Mouse (Mus musculus) intestine, embryonic 16.5 days (tissue): ENCODE measurements at regions not wholly inside any gene's neighbourhood (a gene's known extent, or its start where the extent isn't known, plus 50 kb on each side); places are given as distances from the start of the nearest gene placed in this dataset.

Experiments used
- ATAC-seq: fragments of 200-750 bp; cut with Nextera tagmentation; 2 replicates; pipeline ENCODE4 v1.8.0; 2017; ENCODE audit warnings: moderate TSS enrichment, moderate library complexity
- H3K27ac ChIP-seq: fragments of 300-500 bp; sonication (generic); 2 replicates; pipeline ENCODE4 v1.5.1; 2014; ENCODE audit warnings: mild to moderate bottlenecking, low read length
- H3K27me3 ChIP-seq: fragments of 300-500 bp; sonication (generic); replicated peaks from 2 replicates; pipeline ENCODE4 v1.6.1; 2014; ENCODE audit warnings: low read length, control low read depth, mixed read lengths; ENCODE audit not compliant: control insufficient read depth, insufficient read depth
- H3K36me3 ChIP-seq: fragments of 300-500 bp; sonication (generic); 2 replicates; pipeline ENCODE4 v1.6.1; 2014; ENCODE audit warnings: low read length, control low read depth; ENCODE audit not compliant: control insufficient read depth, insufficient read depth
- H3K4me1 ChIP-seq: fragments of 300-500 bp; sonication (generic); 2 replicates; pipeline ENCODE4 v1.6.1; 2014; ENCODE audit warnings: low read length, control low read depth, mixed read lengths; ENCODE audit not compliant: control insufficient read depth, insufficient read depth
- H3K4me2 ChIP-seq: fragments of 300-500 bp; sonication (generic); 2 replicates; pipeline ENCODE4 v1.6.1; 2014; ENCODE audit warnings: low read depth, low read length, control low read depth
- H3K4me3 ChIP-seq: fragments of 300-500 bp; sonication (generic); 2 replicates; pipeline ENCODE4 v1.5.1; 2014; ENCODE audit warnings: mild to moderate bottlenecking, low read length
- H3K9ac ChIP-seq: fragments of 300-500 bp; sonication (generic); 2 replicates; pipeline ENCODE4 v1.6.1; 2014; ENCODE audit warnings: low read depth, low read length
- H3K9me3 ChIP-seq: fragments of 300-500 bp; sonication (generic); 2 replicates; pipeline ENCODE4 v1.6.1; 2016; ENCODE audit warnings: low read length, control low read depth; ENCODE audit not compliant: control insufficient read depth
- WGBS: fragments of 180-500 bp; shearing (Covaris S2); extraction: QIAGEN DNeasy Blood & Tissue Kit; methylation state at CpG from one replicate; pipeline ENCODE4 v1.1.7; 2014; 5-methylcytosine and 5-hydroxymethylcytosine counted together

GRCm38 (mm10) chr3:58320812-58321211 is 93.7 kb upstream of the Tsc22d2 start:
- H3K36me3 ChIP-seq, result no peaks in the 10 kb centered on the region
- ATAC-seq, result no peak
- H3K4me1 ChIP-seq, result no peaks in the 10 kb centered on the region

GRCm38 (mm10) chr3:58322322-58322721 is 92.2 kb upstream of the Tsc22d2 start:
- Histone ChIP-seq H3K36me3 (no peaks in the 10 kb centered on the region), H3K4me2 (no peak overlapping the region), H3K9ac (no peak overlapping the region), H3K27ac (no peak overlapping the region), H3K4me3 (no peak overlapping the region), H3K4me1 (no peaks in the 10 kb centered on the region), H3K9me3 (no peaks in the 10 kb centered on the region), H3K27me3 (no peaks in the 10 kb centered on the region)
- 95% methylated on average over 1 of the region's 1 CpGs for WGBS
- ATAC-seq, result no peak

More at GRCm38 (mm10) chr3:58320812-58321211, 93.7 kb upstream of the Tsc22d2 start:
- H3K4me2 ChIP-seq, result no peak overlapping the region
- WGBS, result 50% methylated on average over 4 of the region's 4 CpGs
- H3K9me3 ChIP-seq, result no peaks in the 10 kb centered on the region
- H3K4me3 ChIP-seq, result no peak overlapping the region
- H3K27me3 ChIP-seq, result no peaks in the 10 kb centered on the region
- no peak overlapping the region for H3K9ac ChIP-seq
- H3K27ac ChIP-seq, result no peak overlapping the region

GRCm38 (mm10) chr3:58327721-58328120 is 86.8 kb upstream of the Tsc22d2 start:
- no peak overlapping the region for H3K27ac ChIP-seq
- no peak overlapping the region for H3K4me2 ChIP-seq
- H3K27me3 ChIP-seq, result no peaks in the 10 kb centered on the region
- H3K9ac ChIP-seq, result no peak overlapping the region
- no peaks in the 10 kb centered on the region for H3K36me3 ChIP-seq
- no peaks in the 10 kb centered on the region for H3K4me1 ChIP-seq
- no peak for ATAC-seq
- WGBS, result 79% methylated on average over 2 of the region's 2 CpGs
- no peaks in the 10 kb centered on the region for H3K9me3 ChIP-seq
- no peak overlapping the region for H3K4me3 ChIP-seq

- H3K4me3 ChIP-seq, result no peak overlapping the region
- H3K4me1 ChIP-seq, result no peaks in the 10 kb centered on the region
- H3K27ac ChIP-seq, result no peak overlapping the region
- H3K4me2 ChIP-seq, result no peak overlapping the region
- WGBS, result 63% methylated on average over 2 of the region's 2 CpGs
- H3K9ac ChIP-seq, result no peak overlapping the region
- H3K36me3 ChIP-seq, result no peaks in the 10 kb centered on the region
- no peaks in the 10 kb centered on the region for H3K27me3 ChIP-seq
- ATAC-seq, result peak; percentile 74
- no peaks in the 10 kb centered on the region for H3K9me3 ChIP-seq
Measured at GRCm38 (mm10) chr3:58330186-58330585, 84.3 kb upstream of the Tsc22d2 start.

- no peaks in the 10 kb centered on the region for H3K27me3 ChIP-seq
- peak; percentile 58 for ATAC-seq
- no peaks in the 10 kb centered on the region for H3K9me3 ChIP-seq
- 0 out of 2 replicates have a peak overlapping the region, but pooled peaks have one; percentile 0 for H3K9ac ChIP-seq
- H3K27ac ChIP-seq, result no peak overlapping the region
- no peaks in the 10 kb centered on the region for H3K36me3 ChIP-seq
- peak overlapping the region; percentile 22; the same call in 1 of the 2 replicates for H3K4me2 ChIP-seq
- 35% methylated on average over 7 of the region's 7 CpGs for WGBS
- H3K4me1 ChIP-seq, result no peaks in the 10 kb centered on the region
- H3K4me3 ChIP-seq, result no peak overlapping the region
Measured at GRCm38 (mm10) chr3:58333997-58334396, 80.5 kb upstream of the Tsc22d2 start.

GRCm38 (mm10) chr3:58335277-58335676 is 79.2 kb upstream of the Tsc22d2 start:
- ATAC-seq, result no peak
- H3K4me2 ChIP-seq, result no peak overlapping the region
- H3K9me3 ChIP-seq, result no peaks in the 10 kb centered on the region
- WGBS, result 80% methylated on average over 6 of the region's 6 CpGs
- no peak overlapping the region for H3K27ac ChIP-seq
- no peaks in the 10 kb centered on the region for H3K27me3 ChIP-seq
- H3K9ac ChIP-seq, result no peak overlapping the region
- H3K4me1 ChIP-seq, result no peaks in the 10 kb centered on the region
- no peak overlapping the region for H3K4me3 ChIP-seq
- no peaks in the 10 kb centered on the region for H3K36me3 ChIP-seq

- Histone ChIP-seq H3K27ac (no peak overlapping the region), H3K9me3 (no peaks in the 10 kb centered on the region), H3K4me2 (no peak overlapping the region), H3K36me3 (no peaks in the 10 kb centered on the region), H3K27me3 (no peaks in the 10 kb centered on the region), H3K4me1 (no peaks in the 10 kb centered on the region), H3K4me3 (no peak overlapping the region), H3K9ac (no peak overlapping the region)
- 51% methylated on average over 5 of the region's 5 CpGs for WGBS
- no peak for ATAC-seq
Measured at GRCm38 (mm10) chr3:58336135-58336534, 78.4 kb upstream of the Tsc22d2 start.

- Histone ChIP-seq H3K9me3 (no peaks in the 10 kb centered on the region), H3K27me3 (no peaks in the 10 kb centered on the region), H3K27ac (no peak overlapping the region), H3K9ac (no peak overlapping the region), H3K4me3 (no peak overlapping the region), H3K36me3 (no peaks in the 10 kb centered on the region), H3K4me1 (no peaks in the 10 kb centered on the region), H3K4me2 (no peak overlapping the region)
- 78% methylated on average over 6 of the region's 6 CpGs for WGBS
- ATAC-seq, result no peak
Measured at GRCm38 (mm10) chr3:58336590-58336989, 77.9 kb upstream of the Tsc22d2 start.

GRCm38 (mm10) chr3:58338976-58339375 is 75.5 kb upstream of the Tsc22d2 start:
- no peaks in the 10 kb centered on the region for H3K9me3 ChIP-seq
- 80% methylated on average over 7 of the region's 7 CpGs for WGBS
- no peak overlapping the region for H3K4me3 ChIP-seq
- ATAC-seq, result no peak
- no peaks in the 10 kb centered on the region for H3K36me3 ChIP-seq
- H3K4me2 ChIP-seq, result no peak overlapping the region
- H3K4me1 ChIP-seq, result no peaks in the 10 kb centered on the region
- H3K9ac ChIP-seq, result no peak overlapping the region
- no peaks in the 10 kb centered on the region for H3K27me3 ChIP-seq
- H3K27ac ChIP-seq, result no peak overlapping the region

GRCm38 (mm10) chr3:58342096-58342495 is 72.4 kb upstream of the Tsc22d2 start:
- Histone ChIP-seq H3K9ac (no peak overlapping the region), H3K4me3 (no peak overlapping the region), H3K27me3 (no peaks in the 10 kb centered on the region), H3K9me3 (no peaks in the 10 kb centered on the region), H3K4me1 (no peaks in the 10 kb centered on the region), H3K27ac (no peak overlapping the region), H3K4me2 (no peak overlapping the region), H3K36me3 (no peaks in the 10 kb centered on the region)
- 71% methylated on average over 1 of the region's 1 CpGs for WGBS
- ATAC-seq, result no peak
